Mouse (Mus musculus) bone marrow, adult 2 months (tissue): Measurements from ENCODE around the gene Pgls.

ENCODE experiments used
- CTCF ChIP-seq: fragments of 200-500 bp; IDR thresholded peaks from 2 replicates; pipeline ENCODE4 v1.5.1; 2011; ENCODE audit warnings: low read length, control low read depth; ENCODE audit not compliant: control insufficient read depth, insufficient read depth
- POLR2A ChIP-seq: fragments of 200-500 bp; IDR thresholded peaks from 2 replicates; pipeline ENCODE4 v1.6.1; 2011; ENCODE audit warnings: low read depth, mild to moderate bottlenecking, control low read depth, low read length, borderline replicate concordance; ENCODE audit not compliant: control insufficient read depth

DNA sequence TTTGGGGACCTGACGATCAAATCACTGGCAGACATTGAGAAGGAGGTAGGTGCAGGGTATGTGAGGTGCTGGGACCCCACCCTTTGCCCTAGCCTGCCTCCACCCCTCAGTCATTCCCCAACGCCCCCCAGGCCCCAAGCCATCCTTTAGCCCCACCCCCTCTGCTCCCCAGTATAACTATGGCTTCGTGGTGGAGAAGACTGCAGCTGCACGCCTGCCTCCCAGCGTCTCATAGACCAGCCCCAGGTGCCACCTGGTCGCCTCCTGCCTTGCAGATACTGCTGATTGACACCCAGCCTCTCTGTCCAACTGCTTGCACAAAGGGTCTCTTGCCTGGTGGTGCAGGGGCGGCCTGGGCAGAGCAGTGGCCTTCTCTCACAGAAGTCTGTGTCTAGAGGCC lies 44.4 kb upstream of the Pgls start:
- TF ChIP-seq CTCF (no peak), POLR2A (no peak)
